Mouse (Mus musculus): Measurements from ENCODE around the gene Frmd8.

The Frmd8 gene

DNA sequence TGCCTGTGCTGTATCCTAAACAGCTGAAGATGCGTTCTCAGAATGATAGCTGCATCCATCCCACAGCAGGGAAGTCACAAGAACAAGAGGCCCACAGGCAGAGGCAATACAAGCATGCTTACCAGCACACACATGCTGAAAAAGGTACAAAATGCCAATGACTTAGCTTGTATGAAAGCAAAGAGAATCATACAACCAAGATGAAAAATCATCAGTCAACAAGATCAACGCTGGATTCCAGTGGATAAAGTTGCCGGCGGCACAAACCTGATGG lies 36.2 kb downstream of the Frmd8 start:
- no peak for DNase-seq (ENCODE audit: low read depth)

- DNase-seq (ENCODE audit: low read depth) = no peak
Observed at GRCm38 (mm10) chr19:5838136-5838891, 36.8 kb downstream of the Frmd8 start.

DNA sequence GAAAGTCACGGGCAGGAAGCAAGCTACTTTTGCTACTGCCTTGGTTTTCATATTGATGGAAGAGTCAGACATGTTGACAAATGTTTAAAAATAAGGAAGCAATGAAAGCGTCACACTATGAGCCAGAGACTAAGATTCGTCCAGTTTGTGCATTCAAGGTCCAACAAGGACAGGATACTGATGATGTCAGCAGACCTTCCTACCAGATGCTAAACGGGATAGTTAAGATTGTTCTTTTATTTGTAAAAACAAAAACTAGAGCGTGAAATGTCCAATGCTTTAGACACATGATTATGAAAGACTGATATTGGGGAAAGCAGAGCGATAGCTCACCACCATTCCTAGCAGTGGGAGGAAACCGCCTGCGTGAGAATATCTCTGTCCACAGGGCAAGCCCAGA lies 37.5 kb downstream of the Frmd8 start:
- no peak for DNase-seq (ENCODE audit: low read depth)

DNA sequence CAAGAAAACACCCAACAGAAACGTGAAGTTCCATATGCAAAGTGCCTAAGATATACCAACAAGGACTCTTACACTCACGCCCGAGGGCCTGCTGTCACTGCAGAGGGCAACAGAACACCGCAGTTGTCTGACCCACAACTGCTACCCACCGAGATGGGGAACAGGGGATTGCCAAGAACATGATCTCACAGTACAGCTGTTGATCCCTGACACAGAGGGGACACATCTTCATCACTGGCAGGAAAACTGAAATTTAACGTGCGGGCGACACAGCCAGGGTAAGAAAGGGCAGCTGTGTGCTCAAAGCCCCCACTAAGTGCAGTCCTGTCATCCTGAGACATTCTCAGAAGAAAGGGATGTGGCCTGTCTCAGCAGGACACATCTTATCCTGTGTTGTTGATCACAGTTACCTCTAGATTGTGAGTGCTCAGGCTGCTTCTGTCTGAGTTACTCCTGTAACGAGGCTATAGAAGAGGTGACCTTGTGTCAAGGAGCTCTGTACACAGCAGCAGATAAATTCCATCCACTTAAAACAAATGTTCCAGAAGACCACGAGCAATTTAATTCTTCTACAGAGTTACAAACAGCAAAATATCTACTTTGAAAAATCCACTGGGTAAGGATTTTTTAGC lies 38.0 kb downstream of the Frmd8 start:
- DNase-seq (ENCODE audit: low read depth) = no peak

DNA sequence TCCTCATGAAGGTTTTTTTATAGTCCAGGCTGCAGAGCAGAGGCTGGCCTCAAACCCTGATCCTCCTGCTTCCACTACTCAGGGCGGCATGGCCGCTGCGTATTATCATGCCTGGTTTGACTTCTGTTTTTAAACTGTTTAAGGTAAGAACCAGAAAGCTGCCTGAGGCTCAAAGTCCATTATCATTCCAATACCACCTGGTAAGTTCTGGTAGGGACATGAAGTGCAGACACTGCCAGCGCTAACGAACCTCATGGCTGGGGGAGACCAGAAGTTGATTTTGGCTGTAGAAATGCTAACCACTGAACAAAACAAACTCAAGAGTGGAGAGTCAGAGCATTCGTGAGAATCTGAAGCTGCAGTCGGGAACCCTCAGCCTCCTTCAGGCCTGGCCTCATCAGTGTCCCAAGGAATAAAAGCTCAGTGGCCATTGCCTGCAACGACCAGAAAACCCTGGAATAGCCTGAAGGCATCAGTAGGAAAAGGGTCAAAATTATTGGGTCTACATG lies 39.1 kb downstream of the Frmd8 start:
- no peak for DNase-seq (ENCODE audit: low read depth)

- no peak for DNase-seq (ENCODE audit: low read depth)
Observed at GRCm38 (mm10) chr19:5835054-5835921, 39.8 kb downstream of the Frmd8 start.

GRCm38 (mm10) chr19:5834260-5834925 lies 40.7 kb downstream of the Frmd8 start:
- DNase-seq (ENCODE audit: low read depth) = no peak

GRCm38 (mm10) chr19:5833287-5834100 lies 41.6 kb downstream of the Frmd8 start:
- no peak for DNase-seq (ENCODE audit: low read depth)

- DNase-seq (ENCODE audit: low read depth) = no peak
Observed at GRCm38 (mm10) chr19:5832326-5832725, 42.7 kb downstream of the Frmd8 start.

- no peak for DNase-seq (ENCODE audit: low read depth)
Observed at GRCm38 (mm10) chr19:5831958-5832320, 43.1 kb downstream of the Frmd8 start.

GRCm38 (mm10) chr19:5831224-5831957 lies 43.7 kb downstream of the Frmd8 start:
- no peak for DNase-seq (ENCODE audit: low read depth)

DNA sequence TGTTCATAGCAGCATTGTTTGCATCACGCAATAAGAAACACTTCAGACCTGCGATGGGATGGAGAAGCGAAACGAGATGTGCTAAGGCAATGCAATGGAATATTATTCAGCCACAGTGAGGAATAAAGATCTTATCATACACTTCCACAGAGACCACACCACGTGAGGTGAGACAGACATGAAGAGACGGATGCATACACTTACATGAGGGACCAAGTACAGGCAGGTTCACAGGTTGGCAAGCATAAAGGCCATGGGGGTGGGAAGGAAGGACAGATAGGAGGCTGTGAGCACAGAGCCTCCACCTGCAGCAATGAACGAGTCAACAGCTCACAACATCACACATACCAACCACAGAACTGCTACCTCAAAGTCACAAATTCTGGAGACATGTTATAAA lies 44.3 kb downstream of the Frmd8 start:
- DNase-seq (ENCODE audit: low read depth) = no peak

DNA sequence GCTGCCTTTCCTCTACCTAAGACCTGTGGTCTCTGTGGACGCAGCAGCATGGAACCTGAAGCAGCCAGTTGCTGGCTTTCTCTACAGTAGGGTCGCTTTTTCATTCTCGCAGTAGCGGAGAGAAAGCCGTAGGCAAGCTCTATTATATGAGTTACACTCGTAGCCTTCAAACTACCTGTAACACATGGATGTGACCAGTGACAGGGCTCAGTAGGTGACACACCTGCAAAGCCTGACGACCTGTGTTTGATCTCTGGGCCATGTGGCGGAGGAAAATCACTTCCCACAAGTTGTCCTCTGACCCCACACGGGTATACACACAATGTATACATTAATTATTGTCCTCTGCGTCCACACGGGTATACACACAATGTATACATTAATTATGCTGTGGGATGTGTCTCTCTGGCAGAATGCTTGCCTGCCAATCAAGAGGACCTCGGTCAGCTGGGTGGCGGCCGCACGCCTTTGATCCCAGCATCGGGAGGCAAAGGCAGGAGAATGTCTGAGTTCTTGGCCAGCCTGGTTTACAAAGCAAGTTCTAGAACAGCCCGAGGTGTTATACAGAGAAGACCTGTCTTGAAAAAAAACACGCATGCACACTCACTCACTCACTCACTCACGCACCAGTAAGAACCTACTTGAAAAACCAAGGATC lies 45.0 kb downstream of the Frmd8 start:
- DNase-seq (ENCODE audit: low read depth) = no peak

DNA sequence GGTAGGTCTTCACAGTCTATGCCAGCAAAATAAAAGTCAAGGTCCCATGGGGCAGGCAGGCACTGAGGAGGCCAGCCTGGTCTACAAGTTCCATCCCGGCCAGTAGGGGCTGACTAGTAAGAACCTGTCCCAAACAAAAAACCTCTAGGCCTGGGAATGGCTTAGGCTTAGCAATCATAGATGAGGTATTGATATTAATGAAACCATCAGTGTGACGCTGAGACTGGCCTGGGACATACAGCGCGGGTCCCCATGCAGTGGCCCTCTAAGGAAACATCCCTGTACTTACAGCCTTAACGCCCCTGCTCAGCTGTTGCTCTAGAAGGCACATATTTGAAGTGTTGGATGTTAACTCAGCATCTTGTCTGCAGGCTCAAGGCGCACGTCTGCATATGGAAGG lies 46.2 kb downstream of the Frmd8 start:
- DNase-seq (ENCODE audit: low read depth) = no peak

DNA sequence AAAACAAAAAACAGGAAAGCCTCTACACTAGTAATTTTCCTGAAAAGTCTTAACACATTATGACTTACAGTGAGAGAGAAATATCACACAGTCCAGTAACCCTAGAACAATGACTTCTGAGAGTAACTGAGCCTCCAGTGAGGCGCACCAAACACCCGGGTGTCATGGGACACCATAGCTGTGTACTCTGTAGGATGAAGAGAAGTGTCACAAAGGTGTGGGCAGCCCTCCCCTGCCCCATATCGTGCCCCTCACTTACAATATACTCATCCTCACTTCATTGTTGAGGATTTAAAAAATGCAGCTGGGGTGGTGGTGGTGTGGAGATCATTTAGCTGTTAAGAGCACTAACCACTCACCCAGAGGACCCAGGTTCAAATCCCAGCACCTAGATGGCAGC lies 46.9 kb downstream of the Frmd8 start:
- DNase-seq (ENCODE audit: low read depth) = no peak

GRCm38 (mm10) chr19:5827456-5828154 lies 47.5 kb downstream of the Frmd8 start:
- no peak for DNase-seq (ENCODE audit: low read depth)

DNA sequence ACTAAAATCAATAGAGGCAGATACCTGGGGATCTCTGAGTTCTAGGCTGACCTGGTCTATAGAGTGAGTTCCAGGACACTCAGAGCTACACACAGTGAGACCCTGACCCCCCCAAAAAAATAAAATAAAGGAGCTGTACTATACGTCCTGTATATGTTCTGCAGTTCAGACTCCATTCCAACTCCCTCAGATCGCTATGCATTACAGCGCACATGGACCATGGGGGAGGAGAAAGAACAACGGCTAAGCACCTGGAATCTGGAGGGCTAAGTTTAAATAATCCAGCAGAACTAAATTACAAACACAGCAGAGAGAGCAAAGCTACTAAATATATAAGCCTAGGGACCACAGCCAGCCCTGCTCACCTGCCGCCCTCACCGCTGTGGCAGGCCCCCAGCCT lies 48.0 kb downstream of the Frmd8 start:
- DNase-seq (ENCODE audit: low read depth) = no peak

- no peak for DNase-seq (ENCODE audit: low read depth)
Observed at GRCm38 (mm10) chr19:5826731-5827002, 48.4 kb downstream of the Frmd8 start.

DNA sequence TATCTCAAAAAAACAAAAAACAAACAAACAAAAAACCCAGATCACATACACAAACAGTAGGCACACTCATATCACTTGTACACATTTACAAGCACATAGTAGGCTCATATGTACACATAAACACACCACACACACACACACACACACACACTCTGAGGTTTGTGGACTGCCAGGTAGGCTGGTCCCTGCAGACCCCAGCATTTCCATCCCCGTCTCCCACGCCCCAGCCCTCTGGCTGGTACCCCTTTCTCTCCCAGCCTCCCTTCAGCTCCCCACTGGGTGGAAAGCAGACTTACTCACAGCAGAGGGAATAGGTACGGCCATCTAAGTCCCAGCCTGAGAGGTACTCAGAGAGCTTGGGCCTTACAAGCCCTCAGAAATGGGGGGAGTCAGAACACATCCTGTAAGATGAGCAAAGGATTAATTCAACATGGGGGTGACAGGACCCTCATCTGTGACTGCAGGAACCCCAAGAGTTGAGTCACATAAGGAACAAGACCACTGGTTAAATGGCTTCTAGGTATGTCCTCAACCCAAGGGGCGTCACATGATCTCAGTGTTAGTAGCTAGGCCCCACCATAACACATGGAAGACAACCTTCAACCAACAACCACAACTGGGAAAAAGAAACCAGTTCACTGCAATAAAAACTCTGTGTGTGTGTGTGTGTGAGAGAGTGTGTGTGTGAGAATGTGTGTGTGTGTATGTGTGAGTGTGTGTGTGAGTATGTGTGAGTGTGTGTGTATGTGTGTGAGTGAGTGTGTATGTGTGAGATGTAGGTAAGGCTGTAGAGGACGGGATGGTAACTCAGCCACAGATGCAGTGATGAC lies 49.0 kb downstream of the Frmd8 start:
- no peak for DNase-seq (ENCODE audit: low read depth)

All from c-Kit-positive CD71-positive TER-119-negative erythroid progenitor cells, embryonic 14.5 days (primary cell).